ENCODE assay signal across 8 mouse cellular contexts in genomic region chr11:120230841-120231370, GRCm38 (mm10). TPM values are rescaled to one million over a fixed set of nuclear protein-coding genes. Genes with fewer than 3 reads are reported as not detected.
DNase-seq lines count a peak whose midpoint lies in the region; ATAC-seq and TF ChIP-seq lines count a peak whose summit lies in the region.

No protein-coding gene starts in this region.

- no peak for TF ChIP-seq EP300 in liver, postnatal 0 days (IDR thresholded peaks at IDR 0.05; ENCODE audit: low read depth)

- peak overlapping the region; percentile 96 for H3K4me3 ChIP-seq in embryonic facial prominence, embryonic 12.5 days
- peak overlapping the region; percentile 88 for H3K4me3 ChIP-seq in hindbrain, embryonic 14.5 days (replicated peaks; ENCODE audit: low read length)
- peak overlapping the region; percentile 82 for H3K4me3 ChIP-seq in liver, postnatal 0 days (ENCODE audit: low read depth, low read length)
- H3K4me3 ChIP-seq in stomach, embryonic 14.5 days (ENCODE audit: low read depth, low read length), result peak overlapping the region; percentile 64

- no peaks in the 10 kb centered on the region for H3K27me3 ChIP-seq in embryonic facial prominence, embryonic 12.5 days
- H3K27me3 ChIP-seq in hindbrain, embryonic 14.5 days (ENCODE audit: control insufficient read depth, insufficient read depth, low read length), result no peaks in the 10 kb centered on the region
- peaks cover 21% of the 10 kb centered on the region for H3K27me3 ChIP-seq in liver, postnatal 0 days (ENCODE audit: insufficient read depth, low read length)
- no peaks in the 10 kb centered on the region for H3K27me3 ChIP-seq in stomach, embryonic 14.5 days (ENCODE audit: control insufficient read depth, insufficient read depth, low read length)

- ATAC-seq in embryonic facial prominence, embryonic 12.5 days (ENCODE audit: insufficient number of reproducible peaks, insufficient read depth, low FRiP score, low TSS enrichment), result no peak
- ATAC-seq in hindbrain, embryonic 14.5 days (ENCODE audit: low FRiP score), result no peak
- ATAC-seq in liver, postnatal 0 days, result peak; percentile 9
- no peak for ATAC-seq in stomach, embryonic 14.5 days (ENCODE audit: insufficient number of reproducible peaks, insufficient read depth, low FRiP score, low read depth)

- peak; percentile 69 for DNase-seq in cerebellum, adult 8-10 months
- DNase-seq in cerebellum, adult 11 months, result no peak
- DNase-seq in spleen, adult 12 weeks (ENCODE audit: low spot score), result peak; percentile 35
- DNase-seq in spleen, postnatal 4 days (ENCODE audit: low spot score in 2 of 2), result no peak
- DNase-seq in hindbrain, embryonic 14.5 days (ENCODE audit: low spot score), result peak; percentile 49
- DNase-seq in liver, postnatal 0 days, result peak; percentile 59

- peaks cover 51% of the 10 kb centered on the region for H3K4me1 ChIP-seq in embryonic facial prominence, embryonic 12.5 days
- H3K4me1 ChIP-seq in hindbrain, embryonic 14.5 days (replicated peaks; ENCODE audit: control insufficient read depth, insufficient read depth, low read length), result peaks cover 50% of the 10 kb centered on the region
- peaks cover 40% of the 10 kb centered on the region for H3K4me1 ChIP-seq in liver, postnatal 0 days (ENCODE audit: insufficient read depth)
- H3K4me1 ChIP-seq in stomach, embryonic 14.5 days (ENCODE audit: control insufficient read depth, insufficient read depth, low read length), result peaks cover 44% of the 10 kb centered on the region

- no peak for TF ChIP-seq CTCF in liver, postnatal 0 days (IDR thresholded peaks at IDR 0.05; ENCODE audit: low read depth)

- H3K36me3 ChIP-seq in embryonic facial prominence, embryonic 12.5 days, result no peaks in the 10 kb centered on the region; the same call in 1 of the 2 replicates
- no peaks in the 10 kb centered on the region for H3K36me3 ChIP-seq in hindbrain, embryonic 14.5 days (replicated peaks; ENCODE audit: control insufficient read depth, insufficient read depth)
- H3K36me3 ChIP-seq in liver, postnatal 0 days (replicated peaks; ENCODE audit: insufficient read depth, low read length), result no peaks in the 10 kb centered on the region
- H3K36me3 ChIP-seq in stomach, embryonic 14.5 days (ENCODE audit: control insufficient read depth, insufficient read depth, low read length), result no peaks in the 10 kb centered on the region; the same call in 1 of the 2 replicates

- H3K4me2 ChIP-seq in embryonic facial prominence, embryonic 12.5 days (replicated peaks), result peak overlapping the region; percentile 95
- H3K4me2 ChIP-seq in hindbrain, embryonic 14.5 days (replicated peaks), result peak overlapping the region; percentile 100
- peak overlapping the region; percentile 98 for H3K4me2 ChIP-seq in liver, postnatal 0 days (ENCODE audit: low read depth, low read length)
- H3K4me2 ChIP-seq in stomach, embryonic 14.5 days (replicated peaks; ENCODE audit: low read depth, low read length), result peak overlapping the region; percentile 94

- no peaks in the 10 kb centered on the region for H3K9me3 ChIP-seq in embryonic facial prominence, embryonic 12.5 days
- H3K9me3 ChIP-seq in hindbrain, embryonic 14.5 days (ENCODE audit: control insufficient read depth, low read length), result no peaks in the 10 kb centered on the region
- H3K9me3 ChIP-seq in liver, postnatal 0 days (ENCODE audit: low read length), result no peaks in the 10 kb centered on the region
- H3K9me3 ChIP-seq in stomach, embryonic 14.5 days (ENCODE audit: control insufficient read depth, low read depth, low read length), result no peaks in the 10 kb centered on the region

- H3K9ac ChIP-seq in embryonic facial prominence, embryonic 12.5 days, result peak overlapping the region; percentile 99
- peak overlapping the region; percentile 100 for H3K9ac ChIP-seq in hindbrain, embryonic 14.5 days
- peak overlapping the region; percentile 86 for H3K9ac ChIP-seq in liver, postnatal 0 days (replicated peaks)
- peak overlapping the region; percentile 96 for H3K9ac ChIP-seq in stomach, embryonic 14.5 days (replicated peaks; ENCODE audit: low read depth, low read length)

- WGBS in embryonic facial prominence, embryonic 12.5 days, result under 1% methylated on average over 58 of the region's 58 CpGs
- WGBS in hindbrain, embryonic 14.5 days, result under 1% methylated on average over 55 of the region's 58 CpGs
- WGBS in liver, postnatal 0 days (ENCODE audit: insufficient replicate concordance), result under 1% methylated on average over 56 of the region's 58 CpGs
- WGBS in stomach, embryonic 14.5 days, result under 1% methylated on average over 58 of the region's 58 CpGs

- peak overlapping the region; percentile 98 for H3K27ac ChIP-seq in embryonic facial prominence, embryonic 12.5 days
- peak overlapping the region; percentile 99 for H3K27ac ChIP-seq in hindbrain, embryonic 14.5 days
- H3K27ac ChIP-seq in liver, postnatal 0 days (ENCODE audit: low read depth), result peak overlapping the region; percentile 84
- H3K27ac ChIP-seq in stomach, embryonic 14.5 days (ENCODE audit: low read length), result peak overlapping the region; percentile 92

RNA-seq across cellular contexts. Expression of gene Bahcc1, which starts 1.8 kb away (rescaled TPM):
- polyA plus RNA-seq in embryonic facial prominence, embryonic 12.5 days (2016; fragmentation: Nextera tagmentation; extraction: Ambion mirVana), result 16.8 and 18.8 TPM in 2 replicates
- 15.9 and 16.3 TPM in 2 replicates for polyA plus RNA-seq in hindbrain, embryonic 14.5 days (2014; fragmentation: Nextera tagmentation; extraction: Ambion mirVana)
- 1.1 and 1.2 TPM in 2 replicates for polyA plus RNA-seq in liver, postnatal 0 days (2015; fragmentation: Nextera tagmentation; extraction: Ambion mirVana)
- 12.2 and 13.4 TPM in 2 replicates for polyA plus RNA-seq in stomach, embryonic 14.5 days (2014; fragmentation: Nextera tagmentation; extraction: Ambion mirVana)

Comparison
In these comparisons a context has a peak if more than half of its experiments do, and no peak if none do; other contexts are left out.
1. DNase-seq: peak in cerebellum, adult 8-10 months (single experiment), spleen, adult 12 weeks (single experiment), hindbrain, embryonic 14.5 days (single experiment) and liver, postnatal 0 days (single experiment); none in cerebellum, adult 11 months (single experiment) and spleen, postnatal 4 days (0 of 2).
2. Peak in every context shown above with its lines, with median percentiles within 50 percentile points of each other: H3K27ac ChIP-seq, H3K4me2 ChIP-seq, H3K4me3 ChIP-seq and H3K9ac ChIP-seq.